Mouse (Mus musculus) neural tube, embryonic 11.5 days (tissue): ENCODE measurements around the gene Adgrv1. TPM values are rescaled to one million over a fixed set of nuclear protein-coding genes. Genes with fewer than 3 reads are reported as not detected.

Experiments used
- ATAC-seq: fragments of 200-750 bp; cut with Nextera tagmentation; 2 replicates; pipeline ENCODE4 v1.8.0; 2017; ENCODE audit warnings: moderate number of reproducible peaks, mild to moderate bottlenecking, moderate TSS enrichment, moderate library complexity; ENCODE audit not compliant: insufficient read depth, low FRiP score, low TSS enrichment
- DNase-seq: peaks from one replicate; pipeline ENCODE4 v3.0.0-alpha.2; 2015; ENCODE audit warnings: low spot score
- H3K27ac ChIP-seq: fragments of 300-500 bp; sonication (generic); 2 replicates; pipeline ENCODE4 v1.5.1; 2014; ENCODE audit warnings: low read depth, mild to moderate bottlenecking, low read length
- H3K27me3 ChIP-seq: fragments of 300-500 bp; sonication (generic); 2 replicates; pipeline ENCODE4 v1.6.1; 2014; ENCODE audit warnings: mild to moderate bottlenecking, low read length, mixed read lengths; ENCODE audit not compliant: control insufficient read depth, insufficient read depth
- H3K36me3 ChIP-seq: fragments of 300-500 bp; sonication (generic); 2 replicates; pipeline ENCODE4 v1.6.1; 2014; ENCODE audit warnings: mild to moderate bottlenecking, low read length, moderate library complexity, mixed read lengths; ENCODE audit not compliant: control insufficient read depth, insufficient read depth
- H3K4me1 ChIP-seq: fragments of 300-500 bp; sonication (generic); 2 replicates; pipeline ENCODE4 v1.6.1; 2014; ENCODE audit warnings: low read length, mixed read lengths; ENCODE audit not compliant: control insufficient read depth, insufficient read depth
- H3K4me2 ChIP-seq: fragments of 300-500 bp; sonication (generic); 2 replicates; pipeline ENCODE4 v1.6.1; 2014; ENCODE audit warnings: low read depth, mild to moderate bottlenecking, moderate library complexity
- H3K4me3 ChIP-seq: fragments of 300-500 bp; sonication (generic); 2 replicates; pipeline ENCODE4 v1.5.1; 2014; ENCODE audit warnings: low read depth, low read length
- H3K9ac ChIP-seq: fragments of 300-500 bp; sonication (generic); 2 replicates; pipeline ENCODE4 v1.6.1; 2014; ENCODE audit warnings: mild to moderate bottlenecking, low read length
- H3K9me3 ChIP-seq: fragments of 300-500 bp; sonication (generic); 2 replicates; pipeline ENCODE4 v1.6.1; 2016; ENCODE audit warnings: low read length; ENCODE audit not compliant: control insufficient read depth
- WGBS: fragments of 180-500 bp; shearing (Covaris S2); extraction: QIAGEN DNeasy Blood & Tissue Kit; methylation state at CpG from one replicate; pipeline ENCODE4 v1.1.7; 2014; 5-methylcytosine and 5-hydroxymethylcytosine counted together
- polyA plus RNA-seq: library from polyadenylated mRNA; unstranded; fragments of >200 nt; fragmentation: Nextera tagmentation; extraction: Ambion mirVana; gene quantifications from 2 replicates; pipeline ENCODE4 v1.2.1, GENCODE M21; 2014

The Adgrv1 gene
- polyA plus RNA-seq, 1 experiment from 2014 or later = 35.1 TPM

DNA sequence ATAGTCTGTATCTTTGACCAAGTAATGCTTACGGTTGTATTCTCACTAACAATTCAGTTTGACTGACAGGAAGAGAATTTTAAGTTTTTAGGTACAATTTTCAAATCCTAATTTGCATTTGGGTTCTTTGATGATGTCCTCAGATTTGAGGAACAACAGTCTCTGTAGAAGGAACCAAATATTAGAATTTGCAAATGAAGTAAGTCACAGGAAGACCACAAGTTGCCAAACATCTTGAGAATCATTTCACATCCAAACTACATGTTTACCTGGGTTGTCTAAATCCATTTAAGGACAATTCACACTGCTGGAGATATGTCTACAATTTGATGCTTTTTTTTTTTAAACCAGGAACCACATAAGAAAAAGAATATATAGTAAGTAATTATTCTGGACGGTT is 391.8 kb downstream of the Adgrv1 start:
- 94% methylated on average over 2 of the region's 2 CpGs for WGBS
- H3K27me3 ChIP-seq = no peaks in the 10 kb centered on the region
- no peak overlapping the region for H3K4me2 ChIP-seq
- no peaks in the 10 kb centered on the region for H3K9me3 ChIP-seq
- no peak overlapping the region for H3K27ac ChIP-seq
- H3K4me3 ChIP-seq = no peak overlapping the region
- no peaks in the 10 kb centered on the region for H3K4me1 ChIP-seq
- no peak for DNase-seq
- no peak for ATAC-seq
- H3K36me3 ChIP-seq = no peaks in the 10 kb centered on the region; the same call in 1 of the 2 replicates
- no peak overlapping the region for H3K9ac ChIP-seq

DNA sequence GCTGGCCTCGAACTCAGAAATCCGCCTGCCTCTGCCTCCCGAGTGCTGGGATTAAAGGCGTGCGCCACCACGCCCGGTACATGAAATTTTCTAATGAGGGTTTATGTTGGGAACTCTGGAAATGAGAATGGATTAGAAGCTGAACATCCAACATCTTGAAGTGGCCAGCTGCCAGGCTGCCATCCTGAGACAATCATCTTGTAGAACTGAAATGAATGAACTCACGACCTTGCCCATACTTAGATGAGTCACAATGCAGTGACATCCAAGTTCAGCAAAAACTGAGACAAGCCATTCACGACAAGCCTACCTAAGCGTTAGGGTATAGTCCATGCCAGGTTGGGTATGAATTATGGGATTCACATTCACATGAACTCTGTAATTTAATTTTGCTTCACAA is 393.1 kb downstream of the Adgrv1 start:
- DNase-seq = no peak
- H3K27ac ChIP-seq = no peak overlapping the region
- H3K9ac ChIP-seq = no peak overlapping the region
- H3K4me3 ChIP-seq = no peak overlapping the region
- no peak for ATAC-seq
- H3K36me3 ChIP-seq = no peaks in the 10 kb centered on the region; the same call in 1 of the 2 replicates
- H3K9me3 ChIP-seq = no peaks in the 10 kb centered on the region
- H3K27me3 ChIP-seq = no peaks in the 10 kb centered on the region
- 96% methylated on average over 10 of the region's 10 CpGs for WGBS
- H3K4me2 ChIP-seq = no peak overlapping the region
- no peaks in the 10 kb centered on the region for H3K4me1 ChIP-seq

GRCm38 (mm10) chr13:81239427-81239826 is 393.5 kb downstream of the Adgrv1 start:
- ATAC-seq (no peak), DNase-seq (no peak)
- H3K9ac ChIP-seq = no peak overlapping the region
- no peaks in the 10 kb centered on the region for H3K4me1 ChIP-seq
- H3K4me2 ChIP-seq = no peak overlapping the region
- WGBS = 92% methylated on average over 3 of the region's 3 CpGs
- no peak overlapping the region for H3K4me3 ChIP-seq
- no peaks in the 10 kb centered on the region; the same call in 1 of the 2 replicates for H3K36me3 ChIP-seq
- H3K9me3 ChIP-seq = no peaks in the 10 kb centered on the region
- no peaks in the 10 kb centered on the region for H3K27me3 ChIP-seq
- no peak overlapping the region for H3K27ac ChIP-seq

DNA sequence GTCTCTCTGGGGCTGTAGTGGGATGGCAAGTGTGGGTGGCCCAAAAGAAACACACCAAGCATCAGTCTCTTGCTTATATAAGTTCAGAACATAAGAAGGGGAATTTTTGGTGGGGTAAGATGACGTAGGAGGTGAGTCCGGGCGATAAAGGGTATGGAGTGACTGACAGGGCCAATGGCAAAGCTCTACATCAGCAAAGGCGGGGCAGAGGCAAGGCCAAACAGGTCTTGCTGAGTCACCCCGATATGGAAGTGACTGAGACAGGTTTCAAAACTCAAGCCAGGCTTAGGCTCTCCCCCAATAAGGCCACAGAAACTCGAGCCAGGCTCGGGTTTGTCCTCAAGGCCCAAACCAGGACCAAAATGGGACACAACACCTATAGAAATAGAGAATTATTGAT is 394.1 kb downstream of the Adgrv1 start:
- H3K9ac ChIP-seq = no peak overlapping the region
- no peak overlapping the region for H3K27ac ChIP-seq
- ATAC-seq (no peak; the same call in 1 of the 2 replicates), DNase-seq (no peak)
- H3K27me3 ChIP-seq = no peaks in the 10 kb centered on the region
- H3K4me3 ChIP-seq = no peak overlapping the region
- 93% methylated on average over 7 of the region's 7 CpGs for WGBS
- no peaks in the 10 kb centered on the region for H3K9me3 ChIP-seq
- H3K4me1 ChIP-seq = no peaks in the 10 kb centered on the region
- H3K36me3 ChIP-seq = no peaks in the 10 kb centered on the region; the same call in 1 of the 2 replicates
- no peak overlapping the region for H3K4me2 ChIP-seq

DNA sequence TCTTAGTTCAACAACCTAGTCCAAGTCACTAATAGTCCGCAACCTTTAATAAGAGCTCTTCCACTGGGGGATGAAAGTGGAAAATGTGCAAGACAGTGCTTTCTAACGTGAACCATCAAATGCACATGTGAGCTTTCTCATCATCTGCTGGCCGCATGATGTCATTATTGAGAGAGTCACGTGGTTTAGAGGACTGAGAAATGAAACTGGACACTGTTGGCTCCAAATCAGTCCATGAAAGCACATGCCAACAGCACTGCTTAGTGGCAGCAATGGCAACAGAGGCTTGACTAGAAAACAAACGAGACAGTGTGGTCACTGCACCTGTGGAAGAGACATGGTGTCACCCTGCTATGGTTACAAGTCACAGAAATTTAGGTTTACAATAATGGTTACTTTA is 395.0 kb downstream of the Adgrv1 start:
- Histone ChIP-seq H3K27me3 (no peaks in the 10 kb centered on the region), H3K27ac (no peak overlapping the region), H3K4me3 (no peak overlapping the region), H3K9me3 (no peaks in the 10 kb centered on the region), H3K4me2 (no peak overlapping the region), H3K4me1 (no peaks in the 10 kb centered on the region), H3K36me3 (no peaks in the 10 kb centered on the region; the same call in 1 of the 2 replicates), H3K9ac (no peak overlapping the region)
- WGBS = 87% methylated on average over 5 of the region's 5 CpGs
- no peak for DNase-seq
- no peak for ATAC-seq

GRCm38 (mm10) chr13:81236758-81237395 is 396.1 kb downstream of the Adgrv1 start:
- Histone ChIP-seq H3K4me1 (no peaks in the 10 kb centered on the region), H3K36me3 (no peaks in the 10 kb centered on the region), H3K27ac (no peak overlapping the region), H3K4me3 (no peak overlapping the region), H3K9ac (no peak overlapping the region), H3K9me3 (no peaks in the 10 kb centered on the region), H3K4me2 (no peak overlapping the region), H3K27me3 (no peaks in the 10 kb centered on the region)
- ATAC-seq (no peak), DNase-seq (no peak)
- WGBS = 85% methylated on average over 3 of the region's 3 CpGs

DNA sequence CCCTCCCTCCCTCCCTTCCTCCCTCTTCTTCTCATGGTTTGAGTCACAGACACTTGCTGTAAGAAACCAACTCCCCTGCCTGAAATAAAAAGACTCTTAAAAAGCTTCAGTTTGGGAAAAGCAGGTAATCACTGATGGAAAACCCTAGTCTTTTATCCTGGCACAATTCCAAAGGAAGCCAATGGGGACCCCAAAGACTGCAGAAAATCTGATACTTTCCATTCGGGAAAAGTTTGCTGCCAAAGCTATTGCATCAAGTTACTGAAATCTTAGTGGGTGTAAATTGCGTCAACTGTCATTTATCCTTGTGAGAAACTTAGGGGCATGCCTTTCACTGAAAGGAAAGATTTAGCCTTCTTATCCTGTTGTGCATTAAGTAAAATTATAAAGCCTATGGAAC is 398.9 kb downstream of the Adgrv1 start:
- Histone ChIP-seq H3K9me3 (no peaks in the 10 kb centered on the region), H3K9ac (no peak overlapping the region), H3K27ac (no peak overlapping the region), H3K4me2 (no peak overlapping the region), H3K27me3 (no peaks in the 10 kb centered on the region), H3K36me3 (no peaks in the 10 kb centered on the region), H3K4me1 (no peaks in the 10 kb centered on the region), H3K4me3 (no peak overlapping the region)
- WGBS = 85% methylated on average over 2 of the region's 2 CpGs
- ATAC-seq (no peak), DNase-seq (no peak)

- Histone ChIP-seq H3K9ac (no peak overlapping the region), H3K9me3 (no peaks in the 10 kb centered on the region), H3K36me3 (no peaks in the 10 kb centered on the region), H3K27me3 (no peaks in the 10 kb centered on the region), H3K4me1 (no peaks in the 10 kb centered on the region), H3K27ac (no peak overlapping the region), H3K4me2 (no peak overlapping the region), H3K4me3 (no peak overlapping the region)
- ATAC-seq = no peak
- no peak for DNase-seq
These were observed 400.1 kb downstream of the Adgrv1 start for GRCm38 (mm10) chr13:81232839-81233238.

DNA sequence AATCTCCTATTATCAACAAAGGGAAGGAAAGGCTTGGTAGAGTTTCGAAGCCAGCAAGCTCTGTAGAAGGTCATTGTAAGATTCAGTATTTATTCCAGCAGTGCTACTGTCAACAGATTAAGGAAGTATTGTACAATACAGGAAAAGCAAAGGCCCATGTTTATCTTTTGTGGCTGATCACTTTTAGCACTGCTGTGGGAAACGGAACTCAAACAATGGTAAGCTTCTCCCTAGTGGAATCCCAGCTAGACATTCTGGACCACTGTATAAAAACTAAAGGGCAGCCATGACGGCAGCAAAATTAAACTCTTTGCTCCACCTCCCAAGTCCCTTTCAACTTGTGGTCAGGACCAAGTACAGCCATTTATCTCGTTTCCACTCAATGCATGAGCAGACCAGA is 402.8 kb downstream of the Adgrv1 start:
- no peak for ATAC-seq
- no peaks in the 10 kb centered on the region for H3K4me1 ChIP-seq
- DNase-seq = no peak

More for the DNA sequence above, 402.8 kb downstream of the Adgrv1 start:
- no peak overlapping the region for H3K27ac ChIP-seq
- H3K27me3 ChIP-seq = no peaks in the 10 kb centered on the region
- no peak overlapping the region for H3K4me3 ChIP-seq
- no peak overlapping the region for H3K4me2 ChIP-seq
- H3K36me3 ChIP-seq = no peaks in the 10 kb centered on the region
- 76% methylated on average over 4 of the region's 4 CpGs for WGBS
- H3K9me3 ChIP-seq = no peaks in the 10 kb centered on the region
- no peak overlapping the region for H3K9ac ChIP-seq
